ENCODE assay signal across 8 mouse cellular contexts in the genomic region with DNA sequence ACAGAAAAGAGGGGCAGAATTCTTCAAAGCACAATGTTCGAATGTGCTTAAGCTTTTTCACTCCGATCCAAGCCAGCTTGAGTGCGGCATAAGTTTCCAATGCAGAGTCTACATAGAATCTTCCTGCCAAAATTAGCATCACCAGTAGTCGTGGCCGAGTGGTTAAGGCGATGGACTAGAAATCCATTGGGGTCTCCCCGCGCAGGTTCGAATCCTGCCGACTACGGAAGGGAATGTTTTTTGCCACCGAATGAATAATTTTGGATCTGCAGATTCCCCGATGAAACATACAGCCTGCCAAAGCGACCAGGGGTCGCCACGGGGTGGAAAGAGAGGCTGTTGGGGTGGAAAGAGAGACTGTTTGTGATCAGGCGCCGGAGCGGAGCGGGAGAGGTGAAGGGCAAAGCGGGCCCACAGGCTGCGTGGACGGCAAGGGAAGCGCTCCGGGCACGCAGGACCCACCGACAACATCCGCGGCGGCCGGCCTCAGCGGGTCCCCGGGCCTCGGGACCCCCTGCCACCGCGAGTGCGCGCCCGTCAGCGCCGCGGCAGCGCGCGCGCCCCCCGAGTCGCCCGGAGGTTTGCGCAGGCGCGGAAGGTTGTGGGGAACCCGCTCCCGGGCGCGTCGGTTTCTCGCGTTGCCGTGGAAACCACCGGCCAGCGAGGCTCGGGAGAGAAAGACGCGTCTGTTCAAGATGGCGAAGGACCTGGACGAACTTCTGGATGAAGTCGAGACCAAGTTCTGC. TPM values are rescaled to one million over a fixed set of nuclear protein-coding genes. Genes with fewer than 3 reads are reported as not detected.
DNase-seq lines count a peak whose midpoint lies in the region; ATAC-seq and TF ChIP-seq lines count a peak whose summit lies in the region.

A gene (plus strand): TSS at position 579 of the 746 bp plus-strand sequence.

- H3K27ac ChIP-seq in forebrain, postnatal 0 days (ENCODE audit: low read depth, low read length): peak within 1 kb of the TSS; percentile 100
- peak within 1 kb of the TSS; percentile 99 for H3K27ac ChIP-seq in lung, embryonic 15.5 days

- peak within 1 kb of the TSS; percentile 99 for H3K9ac ChIP-seq in forebrain, postnatal 0 days
- peak within 1 kb of the TSS; percentile 89 for H3K9ac ChIP-seq in lung, embryonic 15.5 days

- peaks cover 13% of the 10 kb centered on the region for H3K4me1 ChIP-seq in G1E (ENCODE audit: insufficient read depth, low read depth, low read length)
- peaks cover 10% of the 10 kb centered on the region; the same call in 1 of the 2 replicates for H3K4me1 ChIP-seq in forebrain, postnatal 0 days (ENCODE audit: insufficient read depth)
- peaks cover 10% of the 10 kb centered on the region for H3K4me1 ChIP-seq in lung, embryonic 15.5 days

- H3K36me3 ChIP-seq in G1E (replicated peaks): peaks cover 7% of the 10 kb centered on the region
- H3K36me3 ChIP-seq in forebrain, postnatal 0 days (ENCODE audit: insufficient read depth): no peaks in the 10 kb centered on the region
- no peaks in the 10 kb centered on the region for H3K36me3 ChIP-seq in lung, embryonic 15.5 days

- peak within 1 kb of the TSS; percentile 66 for H3K4me2 ChIP-seq in forebrain, postnatal 0 days (ENCODE audit: low read depth)
- peak within 1 kb of the TSS; percentile 73 for H3K4me2 ChIP-seq in lung, embryonic 15.5 days

- no peaks in the 10 kb centered on the region for H3K9me3 ChIP-seq in G1E (replicated peaks)
- H3K9me3 ChIP-seq in forebrain, postnatal 0 days (ENCODE audit: low read length): no peaks in the 10 kb centered on the region
- no peaks in the 10 kb centered on the region for H3K9me3 ChIP-seq in lung, embryonic 15.5 days

- H3K4me3 ChIP-seq in G1E (ENCODE audit: low read depth, low read length): peak within 1 kb of the TSS; percentile 82
- H3K4me3 ChIP-seq in forebrain, postnatal 0 days (ENCODE audit: low read depth, low read length): peak within 1 kb of the TSS; percentile 92
- H3K4me3 ChIP-seq in lung, embryonic 15.5 days: peak within 1 kb of the TSS; percentile 97

- no peak for TF ChIP-seq CTCF in G1E (IDR thresholded peaks at IDR 0.05; ENCODE audit: low read depth, low read length)
- 0 out of 2 replicates have a peak, but pooled peaks have one; percentile 12 for TF ChIP-seq CTCF in forebrain, postnatal 0 days (IDR thresholded peaks at IDR 0.05; ENCODE audit: low read depth)

- peak; percentile 94 for DNase-seq in G1E (ENCODE audit: low spot score)
- peak; percentile 91 to 97 for DNase-seq in cerebellum, adult 18-20 months
- DNase-seq in forebrain, postnatal 0 days: peak; percentile 98
- DNase-seq in heart, postnatal 4 days: peak; percentile 95
- peak; percentile 89 to 96 for DNase-seq in layer of hippocampus, adult 8-10 months (ENCODE audit: low spot score in 2 of 2)
- peak; percentile 86 for DNase-seq in ovary, adult 18-20 months (ENCODE audit: low spot score)
- DNase-seq in thymus, postnatal 0 days (ENCODE audit: low spot score): peak; percentile 93

- 1% methylated on average over 68 of the region's 68 CpGs for WGBS in forebrain, postnatal 0 days
- under 1% methylated on average over 68 of the region's 68 CpGs for WGBS in lung, embryonic 15.5 days

- H3K27me3 ChIP-seq in G1E (ENCODE audit: insufficient read depth, low read length): no peaks in the 10 kb centered on the region
- H3K27me3 ChIP-seq in forebrain, postnatal 0 days (ENCODE audit: insufficient read depth, low read length): no peaks in the 10 kb centered on the region
- no peaks in the 10 kb centered on the region for H3K27me3 ChIP-seq in lung, embryonic 15.5 days

- peak; percentile 43; the same call in 1 of the 2 replicates for ATAC-seq in G1E (ENCODE audit: extremely low read depth, insufficient number of reproducible peaks, low FRiP score, poor library complexity, severe bottlenecking)
- peak; percentile 90 for ATAC-seq in forebrain, postnatal 0 days
- ATAC-seq in lung, embryonic 15.5 days (ENCODE audit: borderline replicate concordance, extremely low read depth, low FRiP score, low TSS enrichment): peak; percentile 86

RNA-seq across cellular contexts. Expression of the gene that starts here (rescaled TPM):
- 39.5 and 42.7 TPM in 2 replicates for total RNA-seq in G1E (2014; fragmentation: Nextera tagmentation)
- 17.3 and 17.5 TPM in 2 replicates for total RNA-seq in G1E (2017)
- 14.4 and 19.6 TPM in 2 replicates for polyA plus RNA-seq in G1E (2012)
- total RNA-seq in forebrain, postnatal 0 days (2014; rRNA removed): 33.9 and 35.5 TPM in 2 replicates
- polyA plus RNA-seq in forebrain, postnatal 0 days (2015; fragmentation: Nextera tagmentation; extraction: Ambion mirVana): 33.1 and 39.0 TPM in 2 replicates
- total RNA-seq in heart, postnatal 4 days (2021): 1 to 10 TPM; 9.2 to 9.8 TPM
- 10 to 100 TPM; 33.5 to 43.6 (median 36.3) TPM for total RNA-seq in layer of hippocampus, adult 8-10 months (2022)
- polyA plus RNA-seq in lung, embryonic 15.5 days (2015; fragmentation: Nextera tagmentation; extraction: Ambion mirVana): 28.4 and 28.8 TPM in 2 replicates
- polyA plus RNA-seq in thymus, postnatal 0 days (2015; fragmentation: Nextera tagmentation; extraction: Ambion mirVana): 19.7 and 20.3 TPM in 2 replicates

Comparison
In these comparisons a context has a peak if more than half of its experiments do, and no peak if none do; other contexts are left out.
1. Peak in every context shown above with its lines: DNase-seq, ATAC-seq, H3K4me3 ChIP-seq and H3K27ac ChIP-seq.